Mouse (Mus musculus): ENCODE data around the gene Tyk2.

Tyk2 gene

GRCm38 (mm10) chr9:21131059-21131956 is at the start of gene Tyk2:
Tyk2 (minus strand) TSS chr9:21131243.
- ChIA-PET POLR2A (interaction anchor here in 3 of 4 experiments (0.5 to 2.6 kb wide), 41 partner anchors 10 to 278 kb away, joined by 3 to 26 read pairs (median 3); partner anchors contain the start of genes Gm38431 (in 3 of the 3), Raver1 (in 3 of the 3), Fdx1l (in 2 of the 3) and Eif3g (in 1 of the 3)), CTCF (interaction anchor here (0.5 to 1.4 kb wide), 16 partner anchors 9 to 391 kb away, joined by 3 to 7 read pairs (median 3); partner anchors contain the start of genes Cdkn2d (in 1 of the 4) and Eif3g (in 1 of the 4))

GRCm38 (mm10) chr9:21180841-21181240 is 49.8 kb upstream of the Tyk2 start:
- CTCF ChIA-PET, result interaction anchor here in 3 of 4 experiments (0.6 to 1.8 kb wide), 6 partner anchors 12 to 129 kb away, joined by 3 to 9 read pairs (median 4); no protein-coding TSS in a partner anchor
- POLR2A ChIA-PET, result interaction anchor here in 3 of 4 experiments (0.5 to 1.9 kb wide), 13 partner anchors 8 to 1182 kb away, joined by 3 to 7 read pairs (median 3); partner anchors contain the start of genes Gm38431 (in 2 of the 3) and Raver1 (in 2 of the 3)

GRCm38 (mm10) chr9:21180402-21180801 is 49.4 kb upstream of the Tyk2 start:
- POLR2A ChIA-PET, result interaction anchor here in 2 of 4 experiments (1.0 to 1.9 kb wide), 7 partner anchors 9 to 365 kb away, joined by 3 to 7 read pairs (median 3); partner anchors contain the start of genes Gm38431 (in 1 of the 2) and Raver1 (in 1 of the 2)

GRCm38 (mm10) chr9:21172364-21172763 is 41.3 kb upstream of the Tyk2 start:
- ChIA-PET CTCF (interaction anchor here in 3 of 4 experiments (0.6 to 2.0 kb wide), 6 partner anchors 10 to 48 kb away, joined by 3 to 6 read pairs (median 4); no protein-coding TSS in a partner anchor), POLR2A (interaction anchor here in 2 of 4 experiments (1.0 to 1.8 kb wide), 6 partner anchors 9 to 48 kb away, joined by 3 to 5 read pairs (median 4); no protein-coding TSS in a partner anchor)

More at GRCm38 (mm10) chr9:21180402-21180801, 49.4 kb upstream of the Tyk2 start:
- CTCF ChIA-PET, result interaction anchor here in 2 of 4 experiments (1.0 to 1.8 kb wide), 4 partner anchors 11 to 40 kb away, joined by 3 to 9 read pairs (median 3); no protein-coding TSS in a partner anchor

- ChIA-PET POLR2A (interaction anchor here in 2 of 4 experiments (1.1 to 2.1 kb wide), 4 partner anchors 9 to 377 kb away, joined by 4 to 8 read pairs (median 6); no protein-coding TSS in a partner anchor), CTCF (interaction anchor here (0.6 to 3.7 kb wide), 33 partner anchors 8 to 455 kb away, joined by 3 to 25 read pairs (median 3); partner anchors contain the start of gene Eif3g (in 2 of the 4))
Measured at GRCm38 (mm10) chr9:21169157-21169556, 38.1 kb upstream of the Tyk2 start.

GRCm38 (mm10) chr9:21168161-21169123 is 37.4 kb upstream of the Tyk2 start:
- POLR2A ChIA-PET, result interaction anchor here in 3 of 4 experiments (0.5 to 2.1 kb wide), 16 partner anchors 9 to 673 kb away, joined by 3 to 8 read pairs (median 4); partner anchors contain the start of genes Gm38431 (in 1 of the 3) and Raver1 (in 1 of the 3)
- CTCF ChIA-PET, result interaction anchor here (0.5 to 3.7 kb wide), 53 partner anchors 7 to 456 kb away, joined by 3 to 25 read pairs (median 4); partner anchors contain the start of genes Eif3g (in 2 of the 4) and Icam5 (in 1 of the 4)

GRCm38 (mm10) chr9:21167140-21168097 is 36.4 kb upstream of the Tyk2 start:
- ChIA-PET CTCF (interaction anchor here (0.5 to 3.7 kb wide), 30 partner anchors 8 to 336 kb away, joined by 3 to 25 read pairs (median 4); partner anchors contain the start of genes Eif3g (in 1 of the 4) and Icam5 (in 1 of the 4)), POLR2A (interaction anchor here (0.5 to 2.1 kb wide), 25 partner anchors 9 to 674 kb away, joined by 3 to 8 read pairs (median 4); partner anchors contain the start of genes Gm38431 (in 1 of the 4) and Raver1 (in 1 of the 4))

- POLR2A ChIA-PET, result interaction anchor here in 2 of 4 experiments (0.7 to 1.7 kb wide), 9 partner anchors 9 to 80 kb away, joined by 3 to 5 read pairs (median 3); no protein-coding TSS in a partner anchor
- CTCF ChIA-PET, result interaction anchor here (0.6 to 3.7 kb wide), 11 partner anchors 11 to 251 kb away, joined by 3 to 25 read pairs (median 3); no protein-coding TSS in a partner anchor
Measured at GRCm38 (mm10) chr9:21166516-21166915, 35.5 kb upstream of the Tyk2 start.

GRCm38 (mm10) chr9:21165952-21166451 is 35.0 kb upstream of the Tyk2 start:
- ChIA-PET POLR2A (interaction anchor here in 3 of 4 experiments (0.6 to 1.7 kb wide), 7 partner anchors 9 to 403 kb away, joined by 3 to 7 read pairs (median 4); no protein-coding TSS in a partner anchor), CTCF (interaction anchor here (0.6 to 3.7 kb wide), 9 partner anchors 12 to 252 kb away, joined by 3 to 25 read pairs (median 3); no protein-coding TSS in a partner anchor)

GRCm38 (mm10) chr9:21165041-21165951 is 34.3 kb upstream of the Tyk2 start, which contains the start of gene Pde4a:
Pde4a (plus strand) TSS chr9:21165714.
- CTCF ChIA-PET, result interaction anchor here in 2 of 4 experiments (1.2 to 1.7 kb wide), 3 partner anchors 11 to 55 kb away, joined by 3 to 6 read pairs (median 3); no protein-coding TSS in a partner anchor
- POLR2A ChIA-PET, result interaction anchor here in 3 of 4 experiments (0.5 to 1.7 kb wide), 8 partner anchors 12 to 402 kb away, joined by 3 to 7 read pairs (median 4); no protein-coding TSS in a partner anchor

- POLR2A ChIA-PET, result interaction anchor here in 2 of 4 experiments (0.9 to 1.9 kb wide), 5 partner anchors 11 to 188 kb away, joined by 3 to 4 read pairs (median 3); partner anchors contain the start of genes Gm38431 (in 1 of the 2) and Raver1 (in 1 of the 2)
- CTCF ChIA-PET, result interaction anchor here in 3 of 4 experiments (0.6 to 1.4 kb wide), 5 partner anchors 10 to 202 kb away, joined by 3 to 5 read pairs (median 3); no protein-coding TSS in a partner anchor
Measured at GRCm38 (mm10) chr9:21164072-21164471, 33.0 kb upstream of the Tyk2 start.

- ChIA-PET CTCF (interaction anchor here in 3 of 4 experiments (0.6 to 1.4 kb wide), 3 partner anchors 57 to 152 kb away, joined by 3 to 4 read pairs (median 3); no protein-coding TSS in a partner anchor), POLR2A (interaction anchor here in 2 of 4 experiments (0.9 to 3.4 kb wide), 5 partner anchors 41 to 188 kb away, joined by 3 to 10 read pairs (median 3); partner anchors contain the start of genes Gm38431 (in 1 of the 2) and Raver1 (in 1 of the 2))
Measured at GRCm38 (mm10) chr9:21163086-21164050, 32.3 kb upstream of the Tyk2 start.

Data from embryonic stem cell, embryonic (primary cell).